Mouse (Mus musculus): ENCODE measurements around the gene Zfp296.
A peak's percentile ranks its signal among the peaks of the same experiment; 100 is the strongest.

Gene Zfp296

DNA sequence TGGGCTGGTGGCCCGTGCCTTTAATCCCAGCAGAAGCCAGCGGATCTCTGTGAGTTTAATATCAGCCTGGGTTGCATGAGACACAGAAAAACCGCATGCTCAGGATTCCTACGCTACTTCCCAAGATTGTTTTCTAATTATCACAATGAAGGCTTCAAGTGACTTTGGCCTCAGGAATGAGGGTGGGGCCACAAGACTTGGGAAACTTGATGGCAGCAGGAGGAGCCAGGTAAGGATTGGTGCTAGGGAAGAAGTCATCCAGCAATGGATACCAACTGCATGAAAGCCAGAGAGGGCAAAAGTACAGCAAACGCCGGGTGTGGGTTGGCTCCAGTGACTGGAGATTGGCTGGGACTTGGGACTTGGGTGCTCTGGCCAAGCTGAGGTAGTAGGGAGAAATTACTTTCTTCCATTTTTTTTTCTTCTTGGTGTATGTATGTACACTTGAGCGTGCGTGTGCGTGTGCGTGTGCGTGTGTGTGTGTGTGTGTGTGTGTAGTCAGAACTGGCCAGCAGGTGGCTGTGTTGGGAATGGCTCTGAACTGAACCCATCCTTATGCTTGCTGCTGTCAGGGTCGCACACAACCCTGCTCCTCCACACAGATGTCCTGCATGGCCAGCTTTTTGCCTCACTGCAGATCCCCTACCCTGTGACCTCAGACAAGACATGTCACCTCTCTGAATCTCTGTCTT, 32.7 kb downstream of the Zfp296 start:
- no peak for DNase-seq

DNA sequence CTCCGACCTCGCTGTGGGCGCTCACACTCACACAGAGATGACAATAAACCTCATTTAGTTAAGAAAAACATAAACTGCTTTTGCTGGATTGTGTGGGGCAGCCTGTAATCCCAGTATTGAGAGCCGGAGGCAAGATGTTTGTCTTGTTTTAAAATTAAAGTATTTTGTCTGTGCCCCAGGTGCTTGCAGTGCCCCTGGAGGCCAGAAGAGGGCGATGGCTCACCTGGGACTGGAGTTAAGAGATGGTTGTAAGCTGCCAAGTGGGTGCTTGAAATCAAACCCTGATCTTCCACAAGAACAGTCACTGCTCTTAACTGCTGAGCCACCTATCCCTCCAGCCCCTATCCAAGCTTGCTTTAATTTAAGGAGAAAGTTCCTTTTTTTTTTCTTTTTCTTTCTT, 33.9 kb downstream of the Zfp296 start:
- no peak for DNase-seq

- no peak for DNase-seq
Measured at GRCm38 (mm10) chr7:19615036-19615577, 38.0 kb downstream of the Zfp296 start.

GRCm38 (mm10) chr7:19619004-19619801, 42.1 kb downstream of the Zfp296 start:
- DNase-seq: peak; percentile 57

DNA sequence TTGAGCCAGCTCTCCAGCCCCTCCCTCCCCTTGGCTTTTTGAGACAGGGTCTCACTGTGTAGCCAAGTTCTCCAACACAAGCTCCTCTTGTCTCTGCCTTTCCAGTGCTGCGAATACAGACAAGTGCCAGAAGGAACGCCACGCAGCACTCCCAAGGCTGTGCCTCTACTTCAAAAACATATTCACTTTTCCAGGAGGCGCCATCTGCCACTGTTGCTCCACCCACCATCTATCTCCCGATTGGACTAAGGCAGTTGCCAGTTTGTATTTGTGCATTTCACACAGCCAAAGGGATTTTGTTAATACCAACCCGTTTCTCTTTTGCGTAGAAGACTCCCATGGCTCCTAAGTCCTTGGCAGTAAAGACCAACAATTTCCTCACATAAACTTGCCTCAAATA, 43.7 kb downstream of the Zfp296 start:
- no peak for DNase-seq

- no peak for DNase-seq
Measured at GRCm38 (mm10) chr7:19622241-19622640, 45.2 kb downstream of the Zfp296 start.

DNA sequence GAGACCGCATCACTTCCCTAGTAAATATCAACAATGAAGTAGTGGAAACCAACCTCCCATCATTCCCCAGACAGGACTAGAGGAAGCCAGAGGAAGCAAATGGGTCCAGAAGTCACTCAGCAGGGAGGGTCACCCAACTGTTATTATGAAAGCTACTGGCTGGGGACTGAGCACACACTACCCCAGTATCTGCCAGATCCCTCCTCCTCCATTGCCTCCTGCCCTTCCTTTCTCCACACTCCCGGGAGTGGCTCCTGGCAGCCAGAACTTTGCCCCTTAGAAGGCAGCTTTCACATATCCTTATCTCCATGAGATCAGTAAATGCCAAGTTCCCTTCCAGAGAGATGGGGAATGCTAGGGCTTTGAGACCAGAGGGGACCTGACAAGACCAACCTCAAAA, 46.3 kb downstream of the Zfp296 start:
- no peak for DNase-seq

GRCm38 (mm10) chr7:19627721-19628120, 50.6 kb downstream of the Zfp296 start:
- no peak for DNase-seq

DNA sequence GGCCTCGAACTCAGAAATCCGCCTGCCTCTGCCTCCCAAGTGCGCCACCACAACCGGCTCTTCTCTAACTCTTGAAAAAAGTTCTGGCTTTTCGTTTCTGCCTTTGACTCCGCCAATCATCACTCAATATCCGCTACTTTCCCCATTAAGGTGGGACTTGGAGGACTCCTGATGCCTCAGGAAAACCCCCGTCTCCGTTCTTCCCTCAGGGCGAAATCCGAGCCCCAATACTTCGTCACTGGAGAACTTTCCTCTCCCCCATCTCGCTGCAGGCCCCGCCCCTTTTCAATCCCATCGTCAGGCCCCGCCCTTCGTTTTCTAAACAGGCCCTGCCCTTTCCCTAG, 51.1 kb downstream of the Zfp296 start:
- no peak for DNase-seq

GRCm38 (mm10) chr7:19628536-19629360, 51.7 kb downstream of the Zfp296 start:
- peak; percentile 86 for DNase-seq

GRCm38 (mm10) chr7:19629361-19629734, 52.3 kb downstream of the Zfp296 start, which contains the start of gene Relb:
Relb (minus strand) TSS chr7:19629438.
- peak; percentile 95 for DNase-seq
